Mouse (Mus musculus) olfactory bulb, adult 2 months (tissue): ENCODE results near the gene Gnl1.

Experiments
- CTCF ChIP-seq: fragments of 200-500 bp; IDR thresholded peaks from 2 replicates; pipeline ENCODE4 v1.5.1; 2012; ENCODE audit warnings: low read depth, mild to moderate bottlenecking, low read length, moderate library complexity; ENCODE audit not compliant: insufficient read depth
- POLR2A ChIP-seq: fragments of 200-500 bp; IDR thresholded peaks from 2 replicates; pipeline ENCODE4 v1.6.1; 2012; ENCODE audit warnings: mild to moderate bottlenecking, low read depth, low read length, moderate library complexity; ENCODE audit not compliant: insufficient read depth

DNA sequence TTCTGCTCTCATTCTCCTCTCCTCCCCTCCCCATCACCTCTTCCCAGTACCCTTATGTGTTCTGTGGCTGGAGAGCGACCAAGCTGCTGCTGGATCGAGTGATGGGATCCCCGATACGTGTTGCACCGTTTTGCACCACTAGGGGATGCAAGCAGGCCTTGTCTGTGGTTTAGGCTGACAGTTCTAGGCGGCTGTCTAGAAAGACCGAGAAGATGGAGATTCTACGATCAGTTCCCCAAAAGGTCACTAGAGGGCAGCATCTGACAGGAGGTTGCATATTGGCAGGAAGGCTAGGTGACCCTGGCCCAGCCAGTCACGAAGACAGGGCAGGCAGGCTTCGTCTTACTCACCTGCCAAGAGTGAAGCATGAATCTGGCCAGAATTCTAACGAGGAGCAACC, 17.3 kb downstream of the Gnl1 start:
- no peak for TF ChIP-seq POLR2A
- peak; percentile 74 for TF ChIP-seq CTCF
